Mouse (Mus musculus) spleen, adult 2 months (tissue): ENCODE measurements around the gene Fam180a.

Source experiments
- CTCF ChIP-seq: fragments of 200-500 bp; IDR thresholded peaks from 2 replicates; pipeline ENCODE4 v1.5.1; 2011; ENCODE audit warnings: mild to moderate bottlenecking, inconsistent platforms; ENCODE audit not compliant: insufficient read depth, insufficient read length, insufficient replicate concordance; ENCODE audit errors: extremely low read depth
- POLR2A ChIP-seq: fragments of 200-500 bp; IDR thresholded peaks from 2 replicates; pipeline ENCODE4 v1.6.1; 2011; ENCODE audit warnings: low read depth, low read length, inconsistent platforms

- no peak for TF ChIP-seq CTCF
- TF ChIP-seq POLR2A, result no peak
Measured at GRCm38 (mm10) chr6:35307136-35307535, 18.8 kb downstream of the Fam180a start.
